Mouse (Mus musculus) MEL (cell line): ENCODE results near the gene Ckap2l.

Source experiments
- CHD1 ChIP-seq: IDR thresholded peaks from 2 replicates; pipeline ENCODE4 v1.6.1; 2012; ENCODE audit warnings: low read depth, mild to moderate bottlenecking, inconsistent platforms, low read length, improper control_type of control experiment
- CHD2 ChIP-seq: IDR thresholded peaks from 2 replicates; pipeline ENCODE4 v1.6.1; 2011; ENCODE audit warnings: low read length, improper control_type of control experiment
- CTCF ChIP-seq, 3 experiments: IDR thresholded peaks in 2 of 3; conservative IDR thresholded peaks in 1 of 3; 2 replicates each; pipeline ENCODE4 v1.5.1; 2011 to 2012; ENCODE audit warnings: low read length in 3 of 3, low read depth in 2 of 3, mild to moderate bottlenecking in 2 of 3, improper control_type of control experiment in 1 of 3, inconsistent platforms in 1 of 3, mixed read lengths in 1 of 3, moderate library complexity in 1 of 3; ENCODE audit not compliant: control insufficient read depth in 1 of 3, insufficient read depth in 1 of 3, poor library complexity in 1 of 3, severe bottlenecking in 1 of 3
- GATA1 ChIP-seq: IDR thresholded peaks from 2 replicates; pipeline ENCODE4 v1.6.1; 2011; ENCODE audit warnings: low read depth, low read length, improper control_type of control experiment
- JUND ChIP-seq: IDR thresholded peaks from 2 replicates; pipeline ENCODE4 v1.6.1; 2011; ENCODE audit warnings: low read depth, mild to moderate bottlenecking, improper control_type of control experiment, low read length
- MYB ChIP-seq: IDR thresholded peaks from 2 replicates; pipeline ENCODE4 v1.6.1; 2011; ENCODE audit warnings: mild to moderate bottlenecking, low read depth, low read length, improper control_type of control experiment
- NRF1 ChIP-seq: IDR thresholded peaks from 2 replicates; pipeline ENCODE4 v1.6.1; 2014; ENCODE audit warnings: low read depth, mild to moderate bottlenecking, inconsistent platforms, low read length, improper control_type of control experiment, moderate library complexity; ENCODE audit not compliant: poor library complexity, insufficient read depth, severe bottlenecking
- POLR2A ChIP-seq, 2 experiments: IDR thresholded peaks; 2 replicates each; pipeline ENCODE4 v1.6.1; 2011 to 2012; ENCODE audit warnings: low read length in 2 of 2, mild to moderate bottlenecking in 2 of 2, control low read depth in 1 of 2, improper control_type of control experiment in 1 of 2, low read depth in 1 of 2, moderate library complexity in 1 of 2; ENCODE audit not compliant: control insufficient read depth in 1 of 2, insufficient read depth in 1 of 2, poor library complexity in 1 of 2
- RAD21 ChIP-seq: IDR thresholded peaks from 2 replicates; pipeline ENCODE4 v1.6.1; 2011; ENCODE audit warnings: mild to moderate bottlenecking, low read depth, low read length, improper control_type of control experiment
- TAL1 ChIP-seq: IDR thresholded peaks from 2 replicates; pipeline ENCODE4 v1.6.1; 2012; ENCODE audit warnings: mild to moderate bottlenecking, inconsistent platforms, low read length, moderate library complexity, mixed read lengths
- USF2 ChIP-seq, 2 experiments: IDR thresholded peaks; 2 replicates each; pipeline ENCODE4 v1.6.1; 2011 to 2012; ENCODE audit warnings: improper control_type of control experiment in 2 of 2, low read length in 2 of 2, borderline replicate concordance in 1 of 2, inconsistent platforms in 1 of 2, low read depth in 1 of 2, mild to moderate bottlenecking in 1 of 2; ENCODE audit not compliant: insufficient read depth in 1 of 2

DNA sequence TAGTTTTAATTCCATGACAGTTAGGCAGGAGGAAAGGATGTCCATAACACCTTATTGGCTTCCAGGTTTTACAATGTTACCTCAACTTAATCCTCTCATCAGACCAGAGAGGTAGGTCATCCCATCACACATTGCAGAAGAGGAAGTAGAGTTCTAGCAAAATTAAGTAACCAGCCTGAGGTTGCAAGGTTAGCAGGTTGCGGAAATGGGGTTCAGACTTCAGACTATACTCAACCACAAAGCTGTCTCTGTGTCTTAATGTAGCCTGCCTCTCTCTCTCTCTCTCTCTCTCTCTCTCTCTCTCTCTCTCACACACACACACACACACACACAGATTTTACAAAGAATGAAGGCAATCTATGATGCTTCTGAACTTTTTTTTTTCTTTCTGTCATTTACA lies 16.9 kb upstream of the Ckap2l start:
- no peak for TF ChIP-seq GATA1
- TF ChIP-seq CHD1, result no peak
- no peak for TF ChIP-seq USF2 (IDR thresholded peaks at IDR 0.05; ENCODE audit: borderline replicate concordance in 1 of 2, insufficient read depth in 1 of 2, low read depth in 1 of 2, low read length in 2 of 2)
- TF ChIP-seq CHD2, result no peak
- no peak for TF ChIP-seq CTCF (IDR thresholded peaks at IDR 0.05 in 2 of 3, conservative IDR thresholded peaks at IDR 0.05 in 1 of 3; ENCODE audit: control insufficient read depth in 1 of 3, insufficient read depth in 1 of 3, low read depth in 2 of 3, low read length in 3 of 3, poor library complexity in 1 of 3, severe bottlenecking in 1 of 3)
- TF ChIP-seq MYB, result no peak
- no peak for TF ChIP-seq RAD21
- TF ChIP-seq TAL1, result no peak
- TF ChIP-seq JUND, result no peak
- no peak for TF ChIP-seq POLR2A (IDR thresholded peaks at IDR 0.05; ENCODE audit: control insufficient read depth in 1 of 2, insufficient read depth in 1 of 2, low read depth in 1 of 2, low read length in 2 of 2, poor library complexity in 1 of 2)
- no peak for TF ChIP-seq NRF1
